Mouse (Mus musculus) brown adipose tissue, adult 24 weeks (tissue): Measurements from ENCODE around the gene Fstl1. TPM values are rescaled to one million over a fixed set of nuclear protein-coding genes. Genes with fewer than 3 reads are reported as not detected.

Source experiments
- H3K27ac ChIP-seq: fragments of 200-500 bp; replicated peaks from 2 replicates; pipeline ENCODE4 v1.5.1; 2012; ENCODE audit warnings: low read depth, mild to moderate bottlenecking, low read length
- H3K4me1 ChIP-seq: fragments of 200-500 bp; 2 replicates; pipeline ENCODE4 v1.6.1; 2012; ENCODE audit warnings: low read length, mixed read lengths; ENCODE audit not compliant: control insufficient read depth, insufficient read depth, insufficient read length
- H3K4me3 ChIP-seq: fragments of 200-500 bp; 2 replicates; pipeline ENCODE4 v1.5.1; 2012; ENCODE audit warnings: low read depth, mild to moderate bottlenecking, low read length, moderate library complexity; ENCODE audit not compliant: insufficient read depth
- polyA plus RNA-seq: library from polyadenylated mRNA; stranded (reverse); fragments of >200 nt; gene quantifications from 2 replicates; pipeline ENCODE4 v1.2.4, GENCODE M21; 2012; ENCODE audit not compliant: missing spikeins, insufficient read depth, insufficient read length

Fstl1 gene
- polyA plus RNA-seq, 1 experiment, result 46.9 TPM

GRCm38 (mm10) chr16:37777796-37778475, 1.3 kb downstream of the Fstl1 start:
- Histone ChIP-seq H3K27ac (0 out of 2 replicates have a peak overlapping the region, but pooled peaks have one; percentile 8), H3K4me3 (peak overlapping the region; percentile 28; the same call in 1 of the 2 replicates), H3K4me1 (no peaks in the 10 kb centered on the region)

GRCm38 (mm10) chr16:37778529-37778928, 1.9 kb downstream of the Fstl1 start:
- H3K4me1 ChIP-seq, result no peaks in the 10 kb centered on the region
- H3K4me3 ChIP-seq, result peak overlapping the region; percentile 18
- 0 out of 2 replicates have a peak overlapping the region, but pooled peaks have one; percentile 5 for H3K27ac ChIP-seq

GRCm38 (mm10) chr16:37779651-37780280, 3.1 kb downstream of the Fstl1 start:
- Histone ChIP-seq H3K4me1 (no peaks in the 10 kb centered on the region), H3K4me3 (no peak overlapping the region), H3K27ac (no peak overlapping the region)

- no peak overlapping the region for H3K27ac ChIP-seq
- no peaks in the 10 kb centered on the region for H3K4me1 ChIP-seq
- H3K4me3 ChIP-seq, result no peak overlapping the region
Observed at GRCm38 (mm10) chr16:37780386-37780785, 3.7 kb downstream of the Fstl1 start.

- Histone ChIP-seq H3K4me1 (no peaks in the 10 kb centered on the region), H3K27ac (no peak overlapping the region)
Observed at GRCm38 (mm10) chr16:37780911-37781310, 4.2 kb downstream of the Fstl1 start.

GRCm38 (mm10) chr16:37784526-37784925, 7.9 kb downstream of the Fstl1 start:
- Histone ChIP-seq H3K4me1 (peaks cover 2% of the 10 kb centered on the region; the same call in 1 of the 2 replicates), H3K27ac (no peak overlapping the region), H3K4me3 (no peak overlapping the region)

More at GRCm38 (mm10) chr16:37780911-37781310, 4.2 kb downstream of the Fstl1 start:
- no peak overlapping the region for H3K4me3 ChIP-seq

- Histone ChIP-seq H3K27ac (no peak overlapping the region; the same call in 1 of the 2 replicates), H3K4me1 (peaks cover 6% of the 10 kb centered on the region; the same call in 1 of the 2 replicates)
Observed at GRCm38 (mm10) chr16:37787558-37788194, 11.0 kb downstream of the Fstl1 start.

GRCm38 (mm10) chr16:37788367-37789014, 11.8 kb downstream of the Fstl1 start:
- Histone ChIP-seq H3K4me1 (peaks cover 6% of the 10 kb centered on the region; the same call in 1 of the 2 replicates), H3K27ac (peak overlapping the region; percentile 62), H3K4me3 (no peak overlapping the region)

More at GRCm38 (mm10) chr16:37787558-37788194, 11.0 kb downstream of the Fstl1 start:
- no peak overlapping the region for H3K4me3 ChIP-seq

GRCm38 (mm10) chr16:37789015-37789381, 12.3 kb downstream of the Fstl1 start:
- no peak overlapping the region for H3K4me3 ChIP-seq
- H3K27ac ChIP-seq, result peak overlapping the region; percentile 62; the same call in 1 of the 2 replicates
- peaks cover 6% of the 10 kb centered on the region; the same call in 1 of the 2 replicates for H3K4me1 ChIP-seq

GRCm38 (mm10) chr16:37789394-37789920, 12.8 kb downstream of the Fstl1 start:
- Histone ChIP-seq H3K4me1 (peaks cover 6% of the 10 kb centered on the region; the same call in 1 of the 2 replicates), H3K4me3 (no peak overlapping the region), H3K27ac (peak overlapping the region; percentile 53)

- no peak overlapping the region for H3K4me3 ChIP-seq
- peaks cover 6% of the 10 kb centered on the region; the same call in 1 of the 2 replicates for H3K4me1 ChIP-seq
Observed at GRCm38 (mm10) chr16:37790008-37790780, 13.5 kb downstream of the Fstl1 start.

GRCm38 (mm10) chr16:37790781-37791175, 14.1 kb downstream of the Fstl1 start:
- Histone ChIP-seq H3K27ac (no peak overlapping the region), H3K4me3 (no peak overlapping the region), H3K4me1 (peaks cover 6% of the 10 kb centered on the region; the same call in 1 of the 2 replicates)

More at GRCm38 (mm10) chr16:37790008-37790780, 13.5 kb downstream of the Fstl1 start:
- H3K27ac ChIP-seq, result peak overlapping the region; percentile 53

- Histone ChIP-seq H3K4me3 (no peak overlapping the region), H3K4me1 (0 out of 2 replicates have a peak, but pooled peaks cover 4% of the 10 kb centered on the region), H3K27ac (no peak overlapping the region)
Observed at GRCm38 (mm10) chr16:37795651-37796150, 19.0 kb downstream of the Fstl1 start.

- Histone ChIP-seq H3K27ac (no peak overlapping the region), H3K4me3 (no peak overlapping the region), H3K4me1 (no peaks in the 10 kb centered on the region)
Observed at GRCm38 (mm10) chr16:37796270-37796669, 19.6 kb downstream of the Fstl1 start.
